Mouse (Mus musculus) gastrocnemius, adult 2 months (tissue): ENCODE results near the gene Slc13a5. TPM values are rescaled to one million over a fixed set of nuclear protein-coding genes. Genes with fewer than 3 reads are reported as not detected.

Experiments used
- DNase-seq: peaks from one replicate; pipeline ENCODE4 v3.0.0; 2022
- H3K27ac ChIP-seq: fragments of 200-600 bp; 2 replicates; pipeline ENCODE4 v1.8.1; 2022; ENCODE audit warnings: mild to moderate bottlenecking
- H3K4me3 ChIP-seq: fragments of 200-600 bp; 2 replicates; pipeline ENCODE4 v1.8.1; 2022; ENCODE audit warnings: mild to moderate bottlenecking, moderate library complexity
- CTCF ChIP-seq: fragments of 200-600 bp; IDR thresholded peaks from 2 replicates; pipeline ENCODE4 v1.8.1; 2022; ENCODE audit warnings: antibody characterized with exemption, mild to moderate bottlenecking, moderate library complexity
- intact Hi-C: fragments of 180-260 bp; cut with DNase I; formaldehyde crosslinking; loops from one replicate; pipeline ENCODE4 v1.15.1; 2025
- long read RNA-seq, 2 experiments: library from polyadenylated mRNA; stranded (forward); transcript quantifications; one replicate each; pipeline ENCODE4 v2.0.0; 2021
- total RNA-seq, 2 experiments: library from RNA; stranded (reverse); gene quantifications; 2 replicates each; pipeline ENCODE4 v1.2.3; 2021

Gene Slc13a5
- total RNA-seq, result not detected
- long read RNA-seq, experiment 1, result 0 reads
- long read RNA-seq, experiment 2, result 0 reads

GRCm38 (mm10) chr11:72266960-72267560 lies at the start of gene Slc13a5:
Gene Slc13a5, minus strand, starts transcription at chr11:72267222.
- peak; percentile 21 for DNase-seq
- no peak within 1 kb of the TSS for H3K27ac ChIP-seq
- intact Hi-C loops, result loop anchor here (2.0 kb wide), 1 partner anchor 42 kb away; no protein-coding TSS in a partner anchor
- H3K4me3 ChIP-seq, result peak within 1 kb of the TSS; percentile 73
- no peak for TF ChIP-seq CTCF

DNA sequence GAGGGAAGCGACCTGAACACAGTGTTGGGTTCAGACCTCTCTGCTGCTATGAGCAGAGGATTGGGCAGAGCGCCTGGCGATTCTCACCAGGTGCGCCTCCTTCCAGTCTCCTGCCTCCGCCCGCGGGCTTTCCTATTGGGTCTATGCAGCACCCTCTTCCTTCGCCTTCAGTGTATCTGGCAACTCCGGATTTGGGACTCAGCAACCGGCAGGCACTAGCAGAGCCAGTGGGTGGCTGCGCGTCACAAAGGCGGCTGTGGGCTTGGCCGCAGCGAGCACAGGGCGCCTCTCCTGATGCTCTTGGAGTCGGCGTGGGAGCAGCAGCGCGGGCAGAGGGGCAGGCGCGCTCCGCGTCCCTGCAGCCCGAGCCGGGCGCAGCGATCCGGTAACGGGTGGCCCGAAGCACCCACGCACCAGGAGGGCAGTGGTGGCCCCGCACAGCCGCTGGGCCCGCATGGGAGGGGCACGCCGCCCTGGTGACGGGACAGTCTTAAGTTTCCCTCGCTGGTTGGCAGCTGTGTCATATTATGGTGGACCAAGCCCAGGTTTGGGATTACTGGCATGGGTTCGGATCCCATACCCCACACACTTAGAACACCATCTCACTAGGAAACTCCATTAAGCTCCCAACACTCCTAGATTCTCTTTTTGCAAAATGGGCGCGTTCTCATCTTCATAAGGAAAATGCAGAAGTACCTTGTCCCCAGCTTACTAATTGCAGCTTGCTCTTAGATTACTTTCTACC lies 47.3 kb upstream of the Slc13a5 start, which contains the start of gene Fbxo39:
TSS of gene Fbxo39 (plus strand) at position 294 of the 745 bp plus-strand sequence.
- DNase-seq, result no peak
- no peak for TF ChIP-seq CTCF
- Histone ChIP-seq H3K27ac (no peak within 1 kb of the TSS), H3K4me3 (peak within 1 kb of the TSS; percentile 51)
- intact Hi-C loops, result no loop called here

DNA sequence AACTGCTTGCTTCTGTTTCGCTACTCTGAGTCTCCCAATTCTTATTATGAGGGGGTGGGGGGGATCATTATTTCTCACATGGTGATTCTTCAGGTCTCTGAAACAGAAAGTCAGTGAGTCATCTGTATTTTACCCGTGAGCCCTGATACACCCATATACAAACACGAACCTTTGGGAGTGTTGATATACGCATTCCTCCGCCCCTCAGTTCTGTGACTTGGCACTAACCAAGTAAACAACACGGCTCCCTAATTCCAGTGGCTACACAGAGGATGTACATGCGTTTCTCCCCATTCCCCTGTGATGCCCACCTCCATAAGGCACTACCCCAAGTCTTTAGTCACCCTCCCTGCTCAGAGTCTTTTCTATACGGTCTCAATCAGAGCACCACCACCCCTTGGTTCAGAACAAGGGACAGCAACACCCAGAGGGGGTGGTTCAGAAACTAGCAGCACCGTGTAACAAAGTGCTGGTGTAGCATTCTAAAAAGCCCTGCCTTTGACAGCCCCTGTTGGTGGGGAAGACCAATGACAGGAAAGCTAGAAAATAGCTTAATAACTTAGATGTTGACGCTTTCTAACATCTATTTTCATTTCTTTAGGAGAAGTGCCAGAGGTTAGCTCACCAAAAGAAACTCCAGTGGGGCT lies 44.5 kb upstream of the Slc13a5 start:
- DNase-seq, result no peak
- Histone ChIP-seq H3K4me3 (no peak overlapping the region), H3K27ac (no peak overlapping the region)
- no peak for TF ChIP-seq CTCF
- intact Hi-C loops, result no loop called here

DNA sequence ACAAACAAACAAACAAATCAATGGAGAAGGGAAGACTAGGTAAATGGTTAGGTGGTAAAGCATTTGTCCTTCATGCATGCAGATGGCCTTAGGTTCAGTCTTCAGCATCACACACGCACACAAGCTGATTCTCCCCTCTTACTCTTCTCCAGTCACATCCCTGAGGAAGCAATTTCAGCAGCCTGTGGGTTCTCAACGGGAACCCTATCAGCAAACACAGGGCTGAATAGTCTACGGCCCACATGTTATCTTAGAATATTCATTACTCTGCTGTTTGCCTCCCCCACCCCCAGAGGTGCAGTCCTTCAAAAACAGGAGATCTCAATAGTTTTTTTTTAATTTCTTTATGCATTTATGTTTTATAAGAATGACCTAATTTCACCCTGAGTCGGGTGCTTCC lies 43.5 kb upstream of the Slc13a5 start:
- TF ChIP-seq CTCF, result no peak
- no peak for DNase-seq
- intact Hi-C loops, result no loop called here
- H3K4me3 ChIP-seq, result no peak overlapping the region
- no peak overlapping the region for H3K27ac ChIP-seq

DNA sequence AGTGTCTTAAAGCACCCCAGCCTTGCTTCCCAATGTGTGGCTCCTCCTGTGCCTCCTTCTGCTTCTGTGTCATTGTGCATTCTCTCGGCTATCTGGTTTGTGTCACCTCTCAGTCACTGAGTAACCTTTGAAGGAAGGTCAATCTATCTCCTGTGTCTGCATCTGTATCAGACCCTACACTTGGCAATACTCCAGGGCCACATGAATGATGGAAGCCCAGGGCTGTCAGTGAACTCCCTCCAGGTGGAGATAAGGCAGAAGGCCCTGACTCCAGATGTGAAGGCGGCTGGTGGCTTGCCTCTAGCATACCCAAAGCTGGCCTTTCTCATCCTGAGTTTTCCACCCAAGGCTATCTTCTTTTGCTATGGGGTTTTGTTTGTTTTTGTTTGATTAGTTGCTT lies 42.0 kb upstream of the Slc13a5 start:
- Histone ChIP-seq H3K4me3 (no peak overlapping the region), H3K27ac (no peak overlapping the region)
- DNase-seq, result no peak
- intact Hi-C loops, result no loop called here
- TF ChIP-seq CTCF, result no peak

GRCm38 (mm10) chr11:72307461-72307860 lies 40.4 kb upstream of the Slc13a5 start:
- Histone ChIP-seq H3K27ac (no peak overlapping the region), H3K4me3 (no peak overlapping the region)
- intact Hi-C loops, result no loop called here
- no peak for DNase-seq
- no peak for TF ChIP-seq CTCF

- DNase-seq, result peak; percentile 66
- Histone ChIP-seq H3K27ac (peak overlapping the region; percentile 82), H3K4me3 (peak overlapping the region; percentile 78)
- intact Hi-C loops, result no loop called here
- TF ChIP-seq CTCF, result no peak
Measured at GRCm38 (mm10) chr11:72302230-72302629, 35.2 kb upstream of the Slc13a5 start.

DNA sequence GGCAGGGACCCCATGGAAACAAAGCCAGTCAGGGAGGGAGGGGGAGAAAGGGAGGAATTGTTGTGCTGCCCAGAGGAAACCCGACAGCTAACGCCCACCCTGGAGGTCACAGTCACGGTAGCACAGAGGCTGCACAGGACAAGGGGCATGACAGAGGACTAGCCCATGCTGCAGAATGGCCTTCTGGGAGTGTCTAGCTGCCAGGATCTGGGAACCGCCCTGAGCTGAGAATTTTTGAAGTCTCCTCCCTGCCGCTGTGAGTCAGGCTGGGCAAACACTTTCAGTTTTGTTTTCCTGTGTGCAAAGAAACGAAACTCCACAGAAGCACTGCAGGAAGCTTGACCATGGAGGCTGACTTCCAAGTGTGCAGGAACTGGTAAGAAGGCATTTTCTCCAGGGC lies 34.3 kb upstream of the Slc13a5 start, which contains the start of gene Xaf1:
TSS of gene Xaf1 (plus strand) at position 296 of the 400 bp plus-strand sequence.
- TF ChIP-seq CTCF, result no peak
- peak within 1 kb of the TSS; percentile 82 for H3K27ac ChIP-seq
- intact Hi-C loops, result no loop called here
- H3K4me3 ChIP-seq, result peak within 1 kb of the TSS; percentile 78
- DNase-seq, result peak; percentile 72

- Histone ChIP-seq H3K4me3 (no peak overlapping the region), H3K27ac (no peak overlapping the region)
- TF ChIP-seq CTCF, result no peak
- intact Hi-C loops, result no loop called here
- DNase-seq, result no peak
Measured at GRCm38 (mm10) chr11:72293116-72293515, 26.1 kb upstream of the Slc13a5 start.

DNA sequence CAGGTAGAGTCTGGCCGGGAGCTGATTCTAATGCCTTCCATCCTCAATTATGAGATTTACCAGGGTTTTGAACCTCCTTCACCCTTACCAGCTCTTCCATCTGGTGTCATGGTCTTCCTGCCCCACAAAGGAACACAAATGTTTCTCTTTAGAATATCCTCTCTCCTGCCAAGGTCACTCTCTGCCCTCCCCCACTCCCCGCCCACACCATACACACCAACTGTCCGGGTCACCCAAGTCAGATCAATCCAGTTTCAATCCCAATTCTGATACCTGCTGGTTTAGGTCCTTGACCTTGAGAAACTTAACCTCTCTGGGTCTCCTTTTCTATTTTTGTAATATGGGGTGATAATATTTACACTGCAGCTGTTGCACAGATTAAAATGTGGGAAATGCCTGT lies 20.5 kb upstream of the Slc13a5 start:
- intact Hi-C loops, result no loop called here
- Histone ChIP-seq H3K27ac (no peak overlapping the region), H3K4me3 (no peak overlapping the region)
- no peak for DNase-seq
- TF ChIP-seq CTCF, result no peak

DNA sequence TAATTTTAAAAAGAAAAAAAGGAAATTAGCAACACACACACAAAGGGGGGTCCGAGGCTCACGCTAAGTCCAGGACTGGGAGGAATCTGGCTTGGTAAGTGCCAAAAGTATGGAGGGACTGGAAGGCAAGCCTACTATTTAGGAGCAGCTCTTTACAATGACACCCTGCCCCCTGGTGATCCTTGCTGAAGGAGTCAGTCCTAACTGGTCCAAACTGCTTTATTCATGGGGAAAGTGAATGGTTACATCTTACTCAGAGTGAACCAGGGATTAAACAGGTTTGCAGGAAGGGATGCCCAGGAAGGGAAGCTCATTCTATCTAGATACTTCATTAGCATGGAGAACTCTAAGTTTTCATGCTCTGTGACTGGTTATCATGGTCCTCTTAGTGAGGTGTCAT lies 20.1 kb upstream of the Slc13a5 start:
- H3K27ac ChIP-seq, result no peak overlapping the region
- no peak for DNase-seq
- intact Hi-C loops, result no loop called here
- H3K4me3 ChIP-seq, result no peak overlapping the region
- TF ChIP-seq CTCF, result no peak

DNA sequence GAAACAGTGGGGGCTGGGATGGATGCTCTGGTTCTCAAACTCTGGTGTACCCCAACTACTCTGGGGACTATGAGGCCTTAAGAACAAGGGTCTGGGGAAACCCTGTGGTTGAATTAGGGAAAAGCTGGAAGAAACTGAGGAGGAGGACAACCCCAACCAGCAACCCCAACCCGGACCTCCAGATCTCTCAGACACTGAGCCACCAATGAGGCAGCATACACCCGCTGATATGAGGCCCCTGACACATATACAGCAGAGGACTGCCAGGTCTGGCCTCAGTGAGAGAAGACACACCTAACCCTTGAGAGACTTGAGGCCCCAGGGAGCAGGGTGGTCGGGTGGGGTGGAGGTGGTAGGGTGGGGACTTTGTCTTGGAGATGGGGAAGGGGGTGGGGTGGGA lies 19.6 kb upstream of the Slc13a5 start:
- DNase-seq, result no peak
- Histone ChIP-seq H3K27ac (no peak overlapping the region), H3K4me3 (no peak overlapping the region)
- intact Hi-C loops, result no loop called here
- TF ChIP-seq CTCF, result no peak

DNA sequence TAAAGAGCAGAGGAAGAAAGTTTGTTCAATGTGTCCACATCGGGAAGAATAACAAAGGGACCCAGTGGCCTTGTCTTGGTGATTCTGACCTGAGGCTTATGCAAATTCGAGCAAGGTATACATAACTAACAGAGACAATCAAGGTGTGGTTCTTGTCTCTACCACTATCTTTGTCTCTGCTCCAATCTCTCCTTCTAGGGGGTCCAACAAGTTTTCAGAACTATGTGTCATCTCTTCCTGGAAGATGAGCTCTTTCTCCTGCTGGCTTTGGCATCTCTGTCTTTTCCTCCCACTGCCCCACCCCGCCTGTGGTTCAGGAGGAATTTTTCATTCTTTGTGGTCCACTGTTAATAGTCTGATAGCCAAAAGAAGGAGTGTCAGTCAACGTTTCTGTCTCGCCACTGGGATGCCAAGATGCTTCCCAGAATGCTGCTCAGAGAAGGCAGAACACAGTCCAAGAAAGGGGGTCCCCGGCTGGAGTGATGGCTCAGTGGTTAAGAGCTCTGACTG lies 19.0 kb upstream of the Slc13a5 start:
- no peak for DNase-seq
- intact Hi-C loops, result no loop called here
- Histone ChIP-seq H3K4me3 (no peak overlapping the region), H3K27ac (no peak overlapping the region)
- TF ChIP-seq CTCF, result no peak
